Mouse (Mus musculus): ENCODE data around the gene Urb2. TPM values are rescaled to one million over a fixed set of nuclear protein-coding genes. Genes with fewer than 3 reads are reported as not detected.

Urb2 gene
- polyA plus RNA-seq, 2 experiments: 6.7 to 11.9 TPM

- Histone ChIP-seq H3K4me2 (replicated peaks; ENCODE audit: low read depth, low read length, severe bottlenecking) (no peak overlapping the region), H3K4me3 (replicated peaks; ENCODE audit: low read length) (no peak overlapping the region), H3K9me3 (ENCODE audit: control insufficient read depth, low read length) (no peaks in the 10 kb centered on the region), H3K27ac (replicated peaks; ENCODE audit: low read depth, low read length) (no peak overlapping the region), H3K9ac (ENCODE audit: low read depth, low read length, severe bottlenecking) (no peak overlapping the region), H3K27me3 (ENCODE audit: control insufficient read depth, insufficient read depth, low read length) (no peaks in the 10 kb centered on the region), H3K36me3 (ENCODE audit: control insufficient read depth, insufficient read depth, low read length) (peaks cover 85% of the 10 kb centered on the region), H3K4me1 (ENCODE audit: control insufficient read depth, insufficient read depth, low read length) (no peaks in the 10 kb centered on the region)
- ATAC-seq (ENCODE audit: low FRiP score, low read depth) (no peak), DNase-seq (ENCODE audit: low spot score) (no peak)
- 78% methylated on average over 5 of the region's 5 CpGs for WGBS
- no peak for TF ChIP-seq POLR2A (IDR thresholded peaks at IDR 0.05; ENCODE audit: borderline replicate concordance, extremely low read depth, insufficient read depth, insufficient read length)
Observed at GRCm38 (mm10) chr8:124033400-124033799, 12.1 kb downstream of the Urb2 start.

- Histone ChIP-seq H3K27ac (replicated peaks; ENCODE audit: low read depth, low read length) (no peak overlapping the region), H3K9ac (ENCODE audit: low read depth, low read length, severe bottlenecking) (no peak overlapping the region), H3K4me1 (ENCODE audit: control insufficient read depth, insufficient read depth, low read length) (no peaks in the 10 kb centered on the region), H3K27me3 (ENCODE audit: control insufficient read depth, insufficient read depth, low read length) (no peaks in the 10 kb centered on the region), H3K9me3 (ENCODE audit: control insufficient read depth, low read length) (no peaks in the 10 kb centered on the region), H3K4me2 (replicated peaks; ENCODE audit: low read depth, low read length, severe bottlenecking) (no peak overlapping the region), H3K36me3 (ENCODE audit: control insufficient read depth, insufficient read depth, low read length) (peaks cover 84% of the 10 kb centered on the region), H3K4me3 (replicated peaks; ENCODE audit: low read length) (no peak overlapping the region)
- ATAC-seq (ENCODE audit: low FRiP score, low read depth): no peak
- 97% methylated on average over 7 of the region's 7 CpGs for WGBS
- no peak for DNase-seq (ENCODE audit: low spot score)
- no peak for TF ChIP-seq POLR2A (IDR thresholded peaks at IDR 0.05; ENCODE audit: borderline replicate concordance, extremely low read depth, insufficient read depth, insufficient read length)
Observed at GRCm38 (mm10) chr8:124038121-124038520, 16.8 kb downstream of the Urb2 start.

- Histone ChIP-seq H3K4me3 (replicated peaks; ENCODE audit: low read length) (no peak overlapping the region), H3K27me3 (ENCODE audit: control insufficient read depth, insufficient read depth, low read length) (no peaks in the 10 kb centered on the region), H3K9me3 (ENCODE audit: control insufficient read depth, low read length) (no peaks in the 10 kb centered on the region), H3K9ac (ENCODE audit: low read depth, low read length, severe bottlenecking) (no peak overlapping the region), H3K36me3 (ENCODE audit: control insufficient read depth, insufficient read depth, low read length) (peaks cover 77% of the 10 kb centered on the region), H3K4me1 (ENCODE audit: control insufficient read depth, insufficient read depth, low read length) (no peaks in the 10 kb centered on the region), H3K27ac (replicated peaks; ENCODE audit: low read depth, low read length) (no peak overlapping the region), H3K4me2 (replicated peaks; ENCODE audit: low read depth, low read length, severe bottlenecking) (no peak overlapping the region)
- WGBS: 72% methylated on average over 4 of the region's 4 CpGs
- TF ChIP-seq POLR2A (IDR thresholded peaks at IDR 0.05; ENCODE audit: borderline replicate concordance, extremely low read depth, insufficient read depth, insufficient read length): no peak
- ATAC-seq (ENCODE audit: low FRiP score, low read depth) (no peak), DNase-seq (ENCODE audit: low spot score) (no peak)
Observed at GRCm38 (mm10) chr8:124039351-124039750, 18.0 kb downstream of the Urb2 start.

GRCm38 (mm10) chr8:124042201-124042600 is 20.9 kb downstream of the Urb2 start:
- 69% methylated on average over 1 of the region's 1 CpGs for WGBS
- Histone ChIP-seq H3K27me3 (ENCODE audit: control insufficient read depth, insufficient read depth, low read length) (no peaks in the 10 kb centered on the region), H3K4me1 (ENCODE audit: control insufficient read depth, insufficient read depth, low read length) (no peaks in the 10 kb centered on the region), H3K36me3 (ENCODE audit: control insufficient read depth, insufficient read depth, low read length) (peaks cover 69% of the 10 kb centered on the region), H3K9ac (ENCODE audit: low read depth, low read length, severe bottlenecking) (no peak overlapping the region), H3K4me2 (replicated peaks; ENCODE audit: low read depth, low read length, severe bottlenecking) (no peak overlapping the region), H3K27ac (replicated peaks; ENCODE audit: low read depth, low read length) (no peak overlapping the region), H3K4me3 (replicated peaks; ENCODE audit: low read length) (no peak overlapping the region), H3K9me3 (ENCODE audit: control insufficient read depth, low read length) (no peaks in the 10 kb centered on the region)
- no peak for TF ChIP-seq POLR2A (IDR thresholded peaks at IDR 0.05; ENCODE audit: borderline replicate concordance, extremely low read depth, insufficient read depth, insufficient read length)
- no peak for ATAC-seq (ENCODE audit: low FRiP score, low read depth)
- no peak for DNase-seq (ENCODE audit: low spot score)

GRCm38 (mm10) chr8:124044421-124044820 is 23.1 kb downstream of the Urb2 start:
- no peak overlapping the region for H3K27ac ChIP-seq (replicated peaks; ENCODE audit: low read depth, low read length)
- no peak overlapping the region for H3K4me2 ChIP-seq (replicated peaks; ENCODE audit: low read depth, low read length, severe bottlenecking)
- ATAC-seq (ENCODE audit: low FRiP score, low read depth) (no peak), DNase-seq (ENCODE audit: low spot score) (no peak)
- H3K4me3 ChIP-seq (replicated peaks; ENCODE audit: low read length): no peak overlapping the region
- no peak overlapping the region for H3K9ac ChIP-seq (ENCODE audit: low read depth, low read length, severe bottlenecking)
- H3K4me1 ChIP-seq (ENCODE audit: control insufficient read depth, insufficient read depth, low read length): no peaks in the 10 kb centered on the region
- 94% methylated on average over 5 of the region's 5 CpGs for WGBS
- H3K9me3 ChIP-seq (ENCODE audit: control insufficient read depth, low read length): no peaks in the 10 kb centered on the region
- H3K27me3 ChIP-seq (ENCODE audit: control insufficient read depth, insufficient read depth, low read length): no peaks in the 10 kb centered on the region
- H3K36me3 ChIP-seq (ENCODE audit: control insufficient read depth, insufficient read depth, low read length): peaks cover 60% of the 10 kb centered on the region
- no peak for TF ChIP-seq POLR2A (IDR thresholded peaks at IDR 0.05; ENCODE audit: borderline replicate concordance, extremely low read depth, insufficient read depth, insufficient read length)

- WGBS: 93% methylated on average over 12 of the region's 12 CpGs
- peaks cover 56% of the 10 kb centered on the region for H3K36me3 ChIP-seq (ENCODE audit: control insufficient read depth, insufficient read depth, low read length)
- no peak overlapping the region for H3K27ac ChIP-seq (replicated peaks; ENCODE audit: low read depth, low read length)
- TF ChIP-seq POLR2A (IDR thresholded peaks at IDR 0.05; ENCODE audit: borderline replicate concordance, extremely low read depth, insufficient read depth, insufficient read length): no peak
- H3K4me1 ChIP-seq (ENCODE audit: control insufficient read depth, insufficient read depth, low read length): no peaks in the 10 kb centered on the region
- DNase-seq (ENCODE audit: low spot score) (no peak), ATAC-seq (ENCODE audit: low FRiP score, low read depth) (no peak)
- H3K9ac ChIP-seq (ENCODE audit: low read depth, low read length, severe bottlenecking): no peak overlapping the region
- no peak overlapping the region for H3K4me3 ChIP-seq (replicated peaks; ENCODE audit: low read length)
- H3K4me2 ChIP-seq (replicated peaks; ENCODE audit: low read depth, low read length, severe bottlenecking): no peak overlapping the region
- no peaks in the 10 kb centered on the region for H3K27me3 ChIP-seq (ENCODE audit: control insufficient read depth, insufficient read depth, low read length)
- no peaks in the 10 kb centered on the region for H3K9me3 ChIP-seq (ENCODE audit: control insufficient read depth, low read length)
Observed at GRCm38 (mm10) chr8:124044931-124045330, 23.6 kb downstream of the Urb2 start.
